Comparison of ENCODE assay signal across 18 mouse cellular contexts in genomic region chr4:143301875-143302274, GRCm38 (mm10). TPM values are rescaled to one million over a fixed set of nuclear protein-coding genes. Genes with fewer than 3 reads are reported as not detected.
"Had no signal": no experiment of that assay in that cellular context is flagged by ENCODE, and none has a peak within 500 bp of the region (broad histone marks: within the 10 kb centered on the region; RNA-seq: fewer than 3 reads in every experiment).

No protein-coding gene starts in this region.

- H3K4me2 ChIP-seq: neural tube, embryonic 13.5 days had no signal

- H3K36me3 ChIP-seq: neural tube, embryonic 13.5 days had no signal

- H3K9me3 ChIP-seq: limb, embryonic 12.5 days; neural tube, embryonic 13.5 days had no signal

- DNase-seq: kidney, adult 8-10 months; kidney, postnatal 36 days; liver; lung, adult 18-20 months; lung, postnatal 4 days; retina, postnatal 1 day; right cerebral cortex, postnatal 4 days; spleen, adult 18-20 months; thymus, postnatal 36 days had no signal

- H3K27ac ChIP-seq: kidney, postnatal 0 days; layer of hippocampus, adult 2 months; limb, embryonic 12.5 days; liver, embryonic 14.5 days; neural tube, embryonic 13.5 days had no signal

- H3K9ac ChIP-seq: limb, embryonic 12.5 days; liver, embryonic 14.5 days; neural tube, embryonic 13.5 days had no signal

- H3K27me3 ChIP-seq: neural tube, embryonic 13.5 days had no signal

- ATAC-seq: midbrain, embryonic 16.5 days had no signal

- H3K4me3 ChIP-seq: layer of hippocampus, adult 2 months; neural tube, embryonic 13.5 days had no signal

RNA-seq across cellular contexts. Expression of gene Lrrc38, which starts 47.7 kb away (rescaled TPM):
- polyA plus RNA-seq: liver, embryonic 14.5 days; lung, postnatal 0 days; stomach, embryonic 14.5 days; thymus, postnatal 0 days had no signal
